Mouse (Mus musculus): ENCODE measurements around the gene Sema4b.

Sema4b gene

GRCm38 (mm10) chr7:80267764-80268163 lies 81.1 kb downstream of the Sema4b start:
- no peak for DNase-seq (ENCODE audit: low read depth, low spot score)

- peak; percentile 95 for DNase-seq (ENCODE audit: low read depth, low spot score)
Observed at GRCm38 (mm10) chr7:80268897-80269750, 82.5 kb downstream of the Sema4b start, which contains the start of gene Vps33b. TSS of gene Vps33b (plus strand) at chr7:80269649.

- no peak for DNase-seq (ENCODE audit: low read depth, low spot score)
Observed at GRCm38 (mm10) chr7:80269751-80270255, 83.2 kb downstream of the Sema4b start.

GRCm38 (mm10) chr7:80273456-80273855 lies 86.8 kb downstream of the Sema4b start:
- no peak for DNase-seq (ENCODE audit: low read depth, low spot score)

All from CD4-positive, CD25-positive, alpha-beta regulatory T cell, adult 2 months (primary cell).